Mouse (Mus musculus): ENCODE results near the gene 9130213A22Rik.

DNA sequence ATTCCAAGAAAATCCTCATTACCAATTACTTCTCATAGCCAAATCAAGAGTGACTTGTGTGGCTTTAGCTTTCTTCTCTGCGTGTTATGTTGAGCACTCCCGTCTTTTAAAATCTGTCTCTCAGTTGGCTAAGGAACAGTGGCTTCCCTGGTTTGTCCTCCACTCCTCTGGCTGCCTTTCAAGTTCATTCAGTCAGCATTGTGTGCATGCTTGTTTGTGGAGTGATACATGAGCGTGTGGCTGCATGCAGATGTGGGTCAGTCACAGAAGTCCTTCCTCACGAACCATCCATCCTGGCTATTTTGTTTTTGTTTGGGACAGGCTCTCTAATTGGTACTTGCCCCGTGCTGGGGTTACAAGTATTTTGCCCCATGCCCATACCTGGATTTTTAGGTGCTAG is 45.8 kb downstream of the 9130213A22Rik start:
- TF ChIP-seq GATA1 (IDR thresholded peaks at IDR 0.05; ENCODE audit: low read length) (no peak), TAL1 (IDR thresholded peaks at IDR 0.05; ENCODE audit: low read length) (no peak)
